Mouse (Mus musculus): Measurements from ENCODE around the gene Dennd5a. TPM values are rescaled to one million over a fixed set of nuclear protein-coding genes. Genes with fewer than 3 reads are reported as not detected.
"Not testable (repeated sequence)": the region's sequence is repeated elsewhere in the genome, so short reads cannot be mapped to it uniquely, and the experiment has no call there.

Gene Dennd5a
- total RNA-seq (2021) (100 to 1,000 TPM; 147 to 174 TPM), polyA plus RNA-seq (2012; rRNA removed) (103 and 118 TPM in 2 replicates)
- long read RNA-seq, full-length matches to known transcripts, result 58 of 96 reads
- long read RNA-seq, partial matches to known transcripts, result 35 of 96 reads
- long read RNA-seq, other reads (novel, unspliced or antisense), result 3 of 96 reads

DNA sequence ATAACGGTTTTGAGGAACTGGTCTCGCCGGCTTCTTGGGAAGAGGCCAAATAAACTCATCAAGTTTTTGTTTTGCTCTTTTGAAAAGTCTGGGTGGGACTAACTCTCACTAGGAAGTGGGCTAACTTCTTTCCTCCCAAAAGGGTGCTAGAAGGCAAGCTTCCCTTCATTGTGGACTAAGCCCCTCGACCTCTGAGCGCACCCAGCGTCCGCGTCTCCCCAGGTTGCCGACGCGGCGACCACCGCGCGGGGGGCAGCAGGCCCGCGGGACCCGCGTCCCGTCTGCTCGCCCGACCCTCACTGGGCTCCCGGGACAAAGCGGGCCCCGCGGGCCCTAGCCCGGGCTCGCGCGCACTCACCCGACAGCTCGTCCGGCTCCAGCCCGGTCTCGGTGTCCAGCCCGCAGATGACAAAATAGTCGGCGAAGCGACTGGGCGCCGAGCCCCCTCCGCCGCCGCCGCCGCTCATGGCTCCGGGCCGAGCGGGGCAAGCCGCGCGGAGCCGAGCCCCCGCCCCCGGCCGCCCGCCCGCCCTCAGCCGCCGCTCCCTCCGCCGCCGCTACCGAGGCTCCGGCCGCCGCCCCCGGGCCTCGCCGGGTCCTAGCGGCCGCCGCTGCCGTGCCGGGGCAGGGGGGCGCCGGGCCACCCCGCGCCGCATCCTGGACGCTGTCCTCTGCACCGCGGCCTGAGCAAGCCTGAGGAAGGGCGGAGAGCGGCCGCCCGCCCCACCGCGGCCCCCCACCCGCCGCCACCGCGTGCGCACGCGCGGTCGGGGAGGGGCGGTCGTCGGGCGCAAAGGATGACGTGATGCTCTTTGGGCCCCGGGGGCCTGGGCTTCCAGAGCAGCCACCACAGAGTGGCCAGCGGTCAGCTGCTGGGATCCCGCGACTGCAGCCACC lies at the start of gene Dennd5a:
TSS of gene Dennd5a (minus strand) at position 755 of the 897 bp plus-strand sequence.
- peak; percentile 91 for DNase-seq

DNA sequence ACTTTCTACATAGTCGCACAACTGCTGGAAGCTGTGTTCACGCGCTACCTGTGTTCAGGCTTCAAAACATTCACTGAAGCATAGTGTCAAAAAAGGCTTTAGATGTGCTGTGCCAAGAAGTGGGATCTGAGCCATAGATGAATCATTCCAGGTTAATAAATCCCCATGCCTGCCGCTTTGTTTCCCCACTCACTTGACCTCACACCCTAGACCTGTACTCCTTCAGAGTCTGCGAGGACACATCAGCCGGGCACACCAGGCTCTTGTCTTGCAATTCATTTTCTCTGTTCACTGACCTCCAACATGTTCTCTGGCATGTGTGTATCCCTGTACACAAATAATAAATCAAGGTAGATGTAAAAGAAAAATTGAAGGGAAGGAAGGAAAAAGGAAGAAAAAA lies 48.8 kb upstream of the Dennd5a start:
- DNase-seq, result peak; percentile 40

DNA sequence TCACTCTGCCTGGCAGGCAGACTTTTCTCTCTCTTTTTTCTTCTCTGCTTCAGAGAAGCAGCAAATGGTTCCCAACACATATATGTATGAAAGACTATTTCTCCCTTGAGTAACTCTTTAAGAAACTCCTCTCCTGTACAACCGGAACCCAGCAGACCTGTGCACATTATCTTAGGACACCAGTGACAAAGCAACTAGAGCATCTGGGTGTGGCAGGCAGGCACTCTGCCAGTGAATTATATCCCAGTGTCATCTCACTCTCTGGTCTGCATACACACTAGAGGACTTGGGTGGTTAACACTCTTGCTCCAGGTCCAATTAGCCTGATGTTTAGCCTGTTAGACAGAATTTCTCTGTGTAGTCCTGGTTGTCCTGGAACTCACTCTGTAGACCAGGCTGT lies 48.2 kb upstream of the Dennd5a start:
- DNase-seq, result no peak

- no peak for DNase-seq
Observed at GRCm38 (mm10) chr7:110006471-110007195, 46.4 kb upstream of the Dennd5a start.

DNA sequence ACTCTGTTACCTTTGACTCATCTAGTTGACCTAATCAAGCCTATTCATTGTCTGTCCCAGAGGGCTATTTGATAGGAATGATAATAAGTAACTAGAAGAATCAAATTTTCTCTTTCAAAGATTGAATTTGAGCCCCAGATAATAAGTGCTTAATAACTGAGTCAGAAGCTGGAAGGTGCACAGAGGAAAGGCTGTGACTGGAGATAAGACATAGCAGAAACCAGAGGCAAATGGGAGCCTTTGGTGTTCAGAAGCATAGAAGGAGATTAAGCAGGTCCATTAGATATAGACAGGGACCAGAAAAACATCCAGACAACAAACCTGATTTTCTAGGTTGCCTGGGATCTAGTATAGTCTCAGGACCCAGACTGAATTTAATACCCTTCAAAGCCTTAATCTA lies 45.7 kb upstream of the Dennd5a start:
- DNase-seq, result no peak

DNA sequence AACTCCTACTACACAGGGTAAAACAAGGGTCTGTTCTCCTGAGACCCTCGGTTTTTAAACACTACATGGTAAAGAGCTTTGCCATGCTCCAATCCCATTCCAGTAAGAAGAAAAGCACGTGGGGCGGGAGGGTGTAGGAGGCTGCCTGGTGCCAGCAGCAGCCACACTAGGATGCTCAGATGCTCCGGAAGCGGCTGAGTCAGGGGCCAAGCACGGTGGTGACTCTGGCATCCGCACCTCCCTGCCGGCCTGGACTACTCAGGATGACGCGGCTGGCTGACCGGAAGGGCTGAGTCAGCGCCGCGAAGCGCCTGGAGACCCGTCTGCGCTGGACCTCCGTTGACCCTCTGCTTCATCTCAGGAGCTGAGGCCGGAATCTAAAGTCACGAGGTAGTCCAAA lies 42.7 kb upstream of the Dennd5a start:
- peak; percentile 91 for DNase-seq

DNA sequence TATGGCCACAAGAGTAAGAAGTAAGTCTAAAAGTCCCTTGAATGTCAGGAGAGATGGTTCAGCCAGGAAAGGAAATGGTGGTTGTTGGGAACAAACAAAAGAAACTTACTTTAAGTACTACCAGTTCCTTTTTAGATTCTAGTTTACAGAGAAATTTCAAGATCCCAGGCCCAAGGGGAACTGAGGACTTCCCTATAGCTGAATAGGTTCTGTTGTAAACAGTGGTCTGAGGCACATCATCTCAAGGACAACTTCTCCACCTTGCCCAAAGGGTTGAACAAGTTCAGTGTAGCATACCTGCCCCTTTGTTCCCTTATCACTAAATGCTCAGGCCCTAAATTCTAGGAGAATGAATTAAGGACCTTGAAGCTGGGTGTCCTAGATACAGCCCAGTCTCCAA lies 41.8 kb upstream of the Dennd5a start:
- no peak for DNase-seq

GRCm38 (mm10) chr7:109998388-109998787 lies 38.1 kb upstream of the Dennd5a start:
- DNase-seq, result no peak

DNA sequence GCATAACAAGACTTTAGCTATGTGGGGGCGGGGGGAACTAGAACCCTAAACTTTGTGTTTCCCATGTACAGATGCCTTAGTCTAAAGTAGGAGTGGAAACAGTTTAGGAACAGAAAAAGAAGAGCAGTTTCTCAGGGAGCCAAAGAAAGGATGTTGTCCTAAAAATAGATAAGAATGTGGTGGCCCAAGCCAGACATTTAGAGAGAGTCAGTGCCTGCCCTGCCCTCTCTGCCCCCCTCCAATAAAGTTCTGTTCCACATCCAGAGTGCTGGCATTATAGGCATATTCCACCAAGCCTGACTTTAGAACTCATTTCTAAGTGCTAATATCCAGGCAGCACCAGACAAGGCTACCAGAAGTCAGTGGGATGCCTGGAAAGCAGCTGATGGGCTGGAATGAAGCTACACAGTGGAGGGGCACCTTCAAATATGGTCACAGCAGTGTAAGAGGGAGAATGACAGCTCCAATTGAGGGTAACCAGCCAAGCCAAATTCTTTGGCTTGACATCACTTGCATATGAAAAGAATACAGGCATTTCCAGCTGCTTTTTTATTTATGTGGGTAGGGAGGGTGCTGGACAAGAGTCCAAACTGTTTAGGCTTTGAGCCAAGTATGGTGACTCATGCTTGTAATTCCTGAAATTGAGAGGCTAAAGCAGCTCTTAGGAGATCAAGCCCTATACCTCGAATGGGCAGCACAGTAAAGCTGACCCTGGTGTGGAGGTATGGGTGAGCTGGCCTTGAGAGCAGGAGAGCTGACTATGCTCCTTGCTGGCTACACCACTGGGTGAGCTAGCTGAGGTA lies 33.1 kb upstream of the Dennd5a start:
- DNase-seq, result peak; percentile 85

- DNase-seq, result no peak
Observed at GRCm38 (mm10) chr7:109991286-109991685, 31.0 kb upstream of the Dennd5a start.

GRCm38 (mm10) chr7:109986775-109987174 lies 26.5 kb upstream of the Dennd5a start, which contains the start of gene Tmem41b:
Gene Tmem41b, minus strand, starts transcription at chr7:109986929.
- DNase-seq, result peak; percentile 33

- DNase-seq, result peak; percentile 100
Observed at GRCm38 (mm10) chr7:109986133-109986669, 25.9 kb upstream of the Dennd5a start.

DNA sequence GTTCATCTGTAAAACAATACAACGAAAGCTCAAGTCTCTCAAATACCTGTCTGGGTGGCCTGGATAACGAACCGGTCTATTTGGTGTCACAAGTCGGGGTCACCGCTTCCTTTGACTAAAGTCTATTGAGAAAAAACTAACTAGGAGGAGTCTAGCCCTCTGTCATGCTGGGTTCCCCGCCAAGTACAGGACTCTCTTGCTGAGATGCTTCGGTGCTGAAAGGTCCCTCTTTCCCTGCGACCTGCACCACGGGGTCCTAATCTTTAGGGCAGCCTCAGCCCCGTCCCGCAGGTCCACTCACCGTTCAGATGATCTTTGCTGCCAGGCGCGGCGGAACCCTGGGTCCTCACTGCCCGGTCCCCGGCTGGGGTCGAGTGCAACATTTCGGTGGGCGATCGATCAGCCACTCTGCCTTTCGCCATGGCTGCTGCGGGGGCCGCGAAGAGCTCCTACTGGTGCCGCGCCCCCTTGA lies 25.4 kb upstream of the Dennd5a start:
- DNase-seq, result no peak

DNA sequence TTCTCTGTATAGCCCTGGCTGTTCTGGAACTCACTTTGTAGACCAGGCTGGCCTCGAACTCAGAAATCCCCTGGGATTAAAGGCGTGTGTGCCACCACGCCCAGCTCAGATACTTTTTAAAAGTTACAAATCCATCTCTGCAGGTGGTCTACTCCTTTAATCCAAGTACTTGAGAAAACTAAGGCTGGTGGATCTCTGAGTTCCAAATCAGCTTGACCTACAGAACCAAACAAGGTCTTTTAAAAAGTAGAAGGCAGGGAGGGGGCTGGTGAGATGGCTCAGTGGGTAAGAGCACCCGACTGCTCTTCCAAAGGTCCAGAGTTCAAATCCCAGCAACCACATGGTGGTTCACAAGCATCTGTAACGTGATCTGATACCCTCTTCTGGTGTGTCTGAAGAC lies 24.3 kb upstream of the Dennd5a start:
- DNase-seq, result not testable (repeated sequence)

- DNase-seq, result not testable (repeated sequence)
Observed at GRCm38 (mm10) chr7:109977131-109977530, 16.9 kb upstream of the Dennd5a start.

GRCm38 (mm10) chr7:109975966-109976715 lies 15.9 kb upstream of the Dennd5a start:
- no peak for DNase-seq

DNA sequence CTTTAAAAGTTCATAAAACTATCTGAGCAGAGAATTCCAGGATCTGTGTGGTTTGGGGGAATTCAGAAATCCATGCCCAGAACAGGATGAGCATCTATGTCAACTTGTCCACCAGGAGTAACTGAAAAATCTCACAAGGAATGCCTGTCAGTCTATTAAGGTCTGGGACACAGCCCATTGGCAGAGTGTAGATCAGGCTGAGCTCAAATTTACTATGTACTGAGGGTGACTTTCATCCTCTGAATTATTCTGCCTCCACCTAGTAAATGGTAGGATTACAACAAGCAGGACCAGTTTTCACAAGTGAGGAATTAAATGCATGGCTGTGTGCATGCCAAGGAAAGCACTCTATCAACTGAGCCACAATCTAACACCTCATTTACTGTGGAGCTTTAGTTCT lies 9.3 kb upstream of the Dennd5a start:
- DNase-seq, result no peak

DNA sequence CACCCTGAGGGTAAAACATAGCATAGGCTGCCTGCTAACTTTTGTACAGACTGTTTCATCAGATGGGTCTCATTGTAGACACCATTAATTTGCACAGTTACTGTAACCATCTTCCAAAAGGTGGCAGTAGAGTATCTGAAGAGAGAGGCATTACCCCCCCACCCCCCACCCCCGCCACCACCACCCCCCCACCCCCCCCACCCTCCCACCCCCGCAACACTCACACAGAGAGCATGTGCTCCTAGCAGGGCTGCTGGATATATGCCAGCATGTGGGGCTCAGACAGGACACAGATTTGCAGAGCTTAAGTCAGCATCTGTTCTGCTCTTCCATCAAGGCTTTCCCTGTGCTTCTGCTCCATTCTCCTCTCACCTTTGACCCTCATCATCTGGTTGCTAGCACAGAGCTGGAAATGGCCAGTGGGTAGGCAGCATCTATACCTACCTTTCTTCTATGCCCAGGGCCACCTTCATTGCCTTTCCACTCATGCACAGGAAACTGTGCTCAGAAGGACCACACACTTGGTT lies 8.7 kb upstream of the Dennd5a start:
- DNase-seq, result no peak

GRCm38 (mm10) chr7:109967805-109968579 lies 7.7 kb upstream of the Dennd5a start:
- DNase-seq, result no peak

GRCm38 (mm10) chr7:109965658-109966057 lies 5.4 kb upstream of the Dennd5a start:
- no peak for DNase-seq

All from adrenal gland, adult 2 months (tissue).